Mouse (Mus musculus): ENCODE data around the gene Insl3. TPM values are rescaled to one million over a fixed set of nuclear protein-coding genes. Genes with fewer than 3 reads are reported as not detected.

Insl3 gene
- 0.36 and 0.75 TPM in 2 replicates for polyA plus RNA-seq (2012)

- H3K27me3 ChIP-seq (ENCODE audit: control insufficient read depth) = peaks cover 99% of the 10 kb centered on the region
Observed at GRCm38 (mm10) chr8:71689028-71689427, at the start of gene Insl3. Gene Insl3 (plus strand): TSS chr8:71689214.

GRCm38 (mm10) chr8:71639318-71639717, 49.7 kb upstream of the Insl3 start:
- Histone ChIP-seq H3K27me3 (ENCODE audit: control insufficient read depth) (peaks cover 26% of the 10 kb centered on the region), H3K36me3 (ENCODE audit: control insufficient read depth) (no peaks in the 10 kb centered on the region), H3K4me3 (replicated peaks) (no peak overlapping the region), H3K9me3 (ENCODE audit: control insufficient read depth, low read length) (no peaks in the 10 kb centered on the region), H3K4me1 (ENCODE audit: control insufficient read depth) (peaks cover 9% of the 10 kb centered on the region)
- TF ChIP-seq TAL1 (IDR thresholded peaks at IDR 0.05; ENCODE audit: low read length) = no peak
- no peak for TF ChIP-seq GATA1 (IDR thresholded peaks at IDR 0.05; ENCODE audit: low read length)

More at GRCm38 (mm10) chr8:71689028-71689427, at the start of gene Insl3:
- H3K9me3 ChIP-seq (ENCODE audit: control insufficient read depth, low read length) = peaks cover 17% of the 10 kb centered on the region
- TF ChIP-seq GATA1 (IDR thresholded peaks at IDR 0.05; ENCODE audit: low read length) (no peak), TAL1 (IDR thresholded peaks at IDR 0.05; ENCODE audit: low read length) (no peak)
- peaks cover 10% of the 10 kb centered on the region for H3K36me3 ChIP-seq (ENCODE audit: control insufficient read depth)
- peaks cover 9% of the 10 kb centered on the region for H3K4me1 ChIP-seq (ENCODE audit: control insufficient read depth)
- H3K4me3 ChIP-seq (replicated peaks) = no peak within 1 kb of the TSS

GRCm38 (mm10) chr8:71645510-71645909, 43.5 kb upstream of the Insl3 start:
- H3K27me3 ChIP-seq (ENCODE audit: control insufficient read depth) = 0 out of 2 replicates have a peak, but pooled peaks cover 2% of the 10 kb centered on the region
- H3K36me3 ChIP-seq (ENCODE audit: control insufficient read depth) = no peaks in the 10 kb centered on the region
- no peak overlapping the region for H3K4me3 ChIP-seq (replicated peaks)
- TF ChIP-seq GATA1 (IDR thresholded peaks at IDR 0.05; ENCODE audit: low read length) (no peak), TAL1 (IDR thresholded peaks at IDR 0.05; ENCODE audit: low read length) (no peak)
- H3K9me3 ChIP-seq (ENCODE audit: control insufficient read depth, low read length) = no peaks in the 10 kb centered on the region
- no peaks in the 10 kb centered on the region for H3K4me1 ChIP-seq (ENCODE audit: control insufficient read depth)

- Histone ChIP-seq H3K9me3 (ENCODE audit: control insufficient read depth, low read length) (no peaks in the 10 kb centered on the region), H3K36me3 (ENCODE audit: control insufficient read depth) (no peaks in the 10 kb centered on the region), H3K4me3 (replicated peaks) (no peak overlapping the region), H3K4me1 (ENCODE audit: control insufficient read depth) (peaks cover 16% of the 10 kb centered on the region), H3K27me3 (ENCODE audit: control insufficient read depth) (peaks cover 52% of the 10 kb centered on the region)
- no peak for TF ChIP-seq GATA1 (IDR thresholded peaks at IDR 0.05; ENCODE audit: low read length)
Observed at GRCm38 (mm10) chr8:71654600-71654999, 34.4 kb upstream of the Insl3 start.

- Histone ChIP-seq H3K27me3 (ENCODE audit: control insufficient read depth) (peaks cover 66% of the 10 kb centered on the region), H3K9me3 (ENCODE audit: control insufficient read depth, low read length) (no peaks in the 10 kb centered on the region), H3K4me3 (replicated peaks) (no peak overlapping the region), H3K4me1 (ENCODE audit: control insufficient read depth) (peaks cover 20% of the 10 kb centered on the region), H3K36me3 (ENCODE audit: control insufficient read depth) (no peaks in the 10 kb centered on the region)
- TF ChIP-seq GATA1 (IDR thresholded peaks at IDR 0.05; ENCODE audit: low read length) = no peak
- TF ChIP-seq TAL1 (IDR thresholded peaks at IDR 0.05; ENCODE audit: low read length) = no peak
Observed at GRCm38 (mm10) chr8:71657816-71658215, 31.2 kb upstream of the Insl3 start.

GRCm38 (mm10) chr8:71658515-71659049, 30.4 kb upstream of the Insl3 start:
- Histone ChIP-seq H3K27me3 (ENCODE audit: control insufficient read depth) (peaks cover 66% of the 10 kb centered on the region), H3K4me1 (ENCODE audit: control insufficient read depth) (peaks cover 20% of the 10 kb centered on the region), H3K9me3 (ENCODE audit: control insufficient read depth, low read length) (no peaks in the 10 kb centered on the region), H3K4me3 (replicated peaks) (no peak overlapping the region), H3K36me3 (ENCODE audit: control insufficient read depth) (no peaks in the 10 kb centered on the region)
- TF ChIP-seq TAL1 (IDR thresholded peaks at IDR 0.05; ENCODE audit: low read length) = no peak
- TF ChIP-seq GATA1 (IDR thresholded peaks at IDR 0.05; ENCODE audit: low read length) = no peak

GRCm38 (mm10) chr8:71659751-71660150, 29.3 kb upstream of the Insl3 start:
- Histone ChIP-seq H3K27me3 (ENCODE audit: control insufficient read depth) (peaks cover 58% of the 10 kb centered on the region), H3K4me3 (replicated peaks) (no peak overlapping the region), H3K36me3 (ENCODE audit: control insufficient read depth) (no peaks in the 10 kb centered on the region), H3K4me1 (ENCODE audit: control insufficient read depth) (peaks cover 16% of the 10 kb centered on the region), H3K9me3 (ENCODE audit: control insufficient read depth, low read length) (no peaks in the 10 kb centered on the region)
- no peak for TF ChIP-seq GATA1 (IDR thresholded peaks at IDR 0.05; ENCODE audit: low read length)
- TF ChIP-seq TAL1 (IDR thresholded peaks at IDR 0.05; ENCODE audit: low read length) = no peak

GRCm38 (mm10) chr8:71660325-71661120, 28.5 kb upstream of the Insl3 start:
- no peak for TF ChIP-seq GATA1 (IDR thresholded peaks at IDR 0.05; ENCODE audit: low read length)
- TF ChIP-seq TAL1 (IDR thresholded peaks at IDR 0.05; ENCODE audit: low read length) = no peak
- Histone ChIP-seq H3K27me3 (ENCODE audit: control insufficient read depth) (peaks cover 50% of the 10 kb centered on the region), H3K36me3 (ENCODE audit: control insufficient read depth) (no peaks in the 10 kb centered on the region), H3K9me3 (ENCODE audit: control insufficient read depth, low read length) (no peaks in the 10 kb centered on the region), H3K4me3 (replicated peaks) (no peak overlapping the region), H3K4me1 (ENCODE audit: control insufficient read depth) (peaks cover 14% of the 10 kb centered on the region)

- peaks cover 12% of the 10 kb centered on the region for H3K4me1 ChIP-seq (ENCODE audit: control insufficient read depth)
- TF ChIP-seq GATA1 (IDR thresholded peaks at IDR 0.05; ENCODE audit: low read length) (no peak), TAL1 (IDR thresholded peaks at IDR 0.05; ENCODE audit: low read length) (no peak)
- peak overlapping the region; percentile 6 for H3K4me3 ChIP-seq (replicated peaks)
- H3K36me3 ChIP-seq (ENCODE audit: control insufficient read depth) = no peaks in the 10 kb centered on the region
- peaks cover 63% of the 10 kb centered on the region for H3K27me3 ChIP-seq (ENCODE audit: control insufficient read depth)
- H3K9me3 ChIP-seq (ENCODE audit: control insufficient read depth, low read length) = no peaks in the 10 kb centered on the region
Observed at GRCm38 (mm10) chr8:71665331-71666130, 23.5 kb upstream of the Insl3 start.
